Mouse (Mus musculus) erythroblast, embryonic 14.5 days (primary cell): Measurements from ENCODE around the gene Fev.

ENCODE experiments used
- GATA1 ChIP-seq: IDR thresholded peaks from 2 replicates; pipeline ENCODE4 v1.6.1; 2012; ENCODE audit warnings: low read length, inconsistent platforms, mixed read lengths
- TAL1 ChIP-seq: IDR thresholded peaks from 3 replicates; pipeline ENCODE4 v1.6.1; 2012; ENCODE audit warnings: low read length, inconsistent platforms, mixed read lengths

GRCm38 (mm10) chr1:74857201-74857600, 28.0 kb downstream of the Fev start:
- TF ChIP-seq GATA1 (no peak), TAL1 (no peak)
